Mouse (Mus musculus) neural tube, embryonic 11.5 days (tissue): ENCODE data around the gene T. TPM values are rescaled to one million over a fixed set of nuclear protein-coding genes. Genes with fewer than 3 reads are reported as not detected.

ENCODE experiments used
- polyA plus RNA-seq: library from polyadenylated mRNA; unstranded; fragments of >200 nt; fragmentation: Nextera tagmentation; extraction: Ambion mirVana; gene quantifications from 2 replicates; pipeline ENCODE4 v1.2.1, GENCODE M21; 2014

T gene
- polyA plus RNA-seq, 1 experiment from 2014 or later = 2.1 TPM

Other genes with a start within 250 kb of the T start
- gene Ccr6, start 198.4 kb upstream of the T start, polyA plus RNA-seq = not detected in 2 replicates
- gene Mpc1, start 151.5 kb upstream of the T start, polyA plus RNA-seq = 114 and 128 TPM in 2 replicates
- 67.1 and 67.3 TPM in 2 replicates for gene Sft2d1, start 123.3 kb upstream of the T start, polyA plus RNA-seq
- gene Prr18, start 97.0 kb upstream of the T start, polyA plus RNA-seq = 0.89 and 1.4 TPM in 2 replicates
- 0.42 and 0.53 TPM in 2 replicates for gene T2, start 78.4 kb upstream of the T start, polyA plus RNA-seq
- gene Pde10a, start 90.9 kb downstream of the T start, polyA plus RNA-seq = 5.9 and 7.5 TPM in 2 replicates
- not detected in 2 replicates for gene Gm17087, start 132.5 kb downstream of the T start, polyA plus RNA-seq